Mouse (Mus musculus) testis, adult 2 months (tissue): ENCODE results near the gene Klra17.

ENCODE experiments used
- CTCF ChIP-seq: fragments of 200-500 bp; IDR thresholded peaks from 2 replicates; pipeline ENCODE4 v1.5.1; 2012; ENCODE audit warnings: low read depth, mild to moderate bottlenecking, inconsistent platforms, low read length, moderate library complexity; ENCODE audit not compliant: control insufficient read depth, insufficient read depth, insufficient replicate concordance
- POLR2A ChIP-seq: fragments of 200-500 bp; IDR thresholded peaks from 2 replicates; pipeline ENCODE4 v1.6.1; 2012; ENCODE audit warnings: low read depth, mild to moderate bottlenecking, inconsistent platforms, low read length, moderate library complexity; ENCODE audit not compliant: control insufficient read depth

DNA sequence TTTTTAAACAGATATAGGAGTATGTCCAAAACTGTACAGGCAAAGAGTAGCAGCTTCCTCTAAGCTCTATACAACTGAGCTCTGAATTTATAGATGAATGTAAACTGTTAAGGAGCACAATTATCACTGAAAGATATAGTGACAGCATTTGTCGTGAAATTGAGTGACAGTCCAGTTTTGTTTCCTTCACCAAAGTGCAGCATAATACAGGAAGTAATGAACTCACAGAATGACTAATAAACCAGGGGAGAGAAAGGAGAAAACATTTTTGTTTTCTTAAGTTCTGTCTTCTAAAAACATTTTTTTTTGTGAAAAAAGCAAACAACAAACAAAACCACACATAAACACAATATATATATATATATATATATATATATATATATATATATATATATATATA lies 40.5 kb upstream of the Klra17 start:
- no peak for TF ChIP-seq POLR2A
- no peak for TF ChIP-seq CTCF
